Mouse (Mus musculus): Measurements from ENCODE around the gene Hs1bp3. TPM values are rescaled to one million over a fixed set of nuclear protein-coding genes. Genes with fewer than 3 reads are reported as not detected.

The Hs1bp3 gene
- polyA plus RNA-seq, 1 experiment from 2014 or later, result 21.4 TPM

GRCm38 (mm10) chr12:8343381-8343780 is 30.1 kb downstream of the Hs1bp3 start:
- Histone ChIP-seq H3K27me3 (replicated peaks) (no peaks in the 10 kb centered on the region), H3K9ac (no peak overlapping the region), H3K36me3 (no peaks in the 10 kb centered on the region), H3K4me3 (replicated peaks) (no peak overlapping the region), H3K4me1 (replicated peaks) (peaks cover 12% of the 10 kb centered on the region), H3K4me2 (replicated peaks) (no peak overlapping the region), H3K27ac (no peak overlapping the region), H3K9me3 (no peaks in the 10 kb centered on the region)
- WGBS, result 93% methylated on average over 3 of the region's 3 CpGs
- no peak for ATAC-seq

- Histone ChIP-seq H3K9ac (no peak overlapping the region), H3K27ac (peak overlapping the region; percentile 32; the same call in 1 of the 2 replicates), H3K4me3 (replicated peaks) (no peak overlapping the region), H3K4me1 (replicated peaks) (peaks cover 15% of the 10 kb centered on the region), H3K27me3 (replicated peaks) (no peaks in the 10 kb centered on the region), H3K36me3 (no peaks in the 10 kb centered on the region), H3K4me2 (replicated peaks) (no peak overlapping the region), H3K9me3 (no peaks in the 10 kb centered on the region)
- ATAC-seq, result no peak
- 59% methylated on average over 9 of the region's 9 CpGs for WGBS
Observed at GRCm38 (mm10) chr12:8344897-8345296, 31.7 kb downstream of the Hs1bp3 start.

- Histone ChIP-seq H3K27ac (no peak overlapping the region), H3K9me3 (no peaks in the 10 kb centered on the region), H3K9ac (no peak overlapping the region), H3K4me3 (replicated peaks) (no peak overlapping the region), H3K4me2 (replicated peaks) (no peak overlapping the region), H3K4me1 (replicated peaks) (0 out of 2 replicates have a peak, but pooled peaks cover 12% of the 10 kb centered on the region), H3K27me3 (replicated peaks) (no peaks in the 10 kb centered on the region), H3K36me3 (no peaks in the 10 kb centered on the region)
- WGBS, result 93% methylated on average over 5 of the region's 5 CpGs
- no peak for ATAC-seq
Observed at GRCm38 (mm10) chr12:8345539-8345938, 32.3 kb downstream of the Hs1bp3 start.

- H3K27ac ChIP-seq, result no peak overlapping the region
- 83% methylated on average over 8 of the region's 8 CpGs for WGBS
- no peak for ATAC-seq
Observed at GRCm38 (mm10) chr12:8347746-8348462, 34.7 kb downstream of the Hs1bp3 start.

GRCm38 (mm10) chr12:8348733-8349513 is 35.7 kb downstream of the Hs1bp3 start:
- Histone ChIP-seq H3K9me3 (no peaks in the 10 kb centered on the region), H3K27me3 (replicated peaks) (no peaks in the 10 kb centered on the region), H3K27ac (no peak overlapping the region), H3K4me3 (replicated peaks) (no peak overlapping the region), H3K4me1 (replicated peaks) (peaks cover 15% of the 10 kb centered on the region; the same call in 1 of the 2 replicates), H3K36me3 (no peaks in the 10 kb centered on the region), H3K4me2 (replicated peaks) (no peak overlapping the region), H3K9ac (no peak overlapping the region)
- ATAC-seq, result no peak
- WGBS, result 54% methylated on average over 9 of the region's 9 CpGs

More at GRCm38 (mm10) chr12:8347746-8348462, 34.7 kb downstream of the Hs1bp3 start:
- Histone ChIP-seq H3K4me1 (replicated peaks) (peaks cover 15% of the 10 kb centered on the region; the same call in 1 of the 2 replicates), H3K9ac (no peak overlapping the region), H3K4me2 (replicated peaks) (no peak overlapping the region), H3K4me3 (replicated peaks) (no peak overlapping the region), H3K36me3 (no peaks in the 10 kb centered on the region), H3K27me3 (replicated peaks) (no peaks in the 10 kb centered on the region), H3K9me3 (no peaks in the 10 kb centered on the region)

GRCm38 (mm10) chr12:8351025-8351903 is 38.0 kb downstream of the Hs1bp3 start:
- ATAC-seq, result peak; percentile 35; the same call in 1 of the 2 replicates
- Histone ChIP-seq H3K27me3 (replicated peaks) (no peaks in the 10 kb centered on the region), H3K9ac (no peak overlapping the region), H3K4me1 (replicated peaks) (peaks cover 15% of the 10 kb centered on the region; the same call in 1 of the 2 replicates), H3K4me3 (replicated peaks) (no peak overlapping the region), H3K27ac (no peak overlapping the region), H3K9me3 (no peaks in the 10 kb centered on the region), H3K4me2 (replicated peaks) (no peak overlapping the region), H3K36me3 (no peaks in the 10 kb centered on the region)
- 30% methylated on average over 4 of the region's 4 CpGs for WGBS

GRCm38 (mm10) chr12:8353071-8353470 is 39.8 kb downstream of the Hs1bp3 start:
- no peak overlapping the region for H3K9ac ChIP-seq
- no peak overlapping the region for H3K4me3 ChIP-seq (replicated peaks)
- 0 out of 2 replicates have a peak, but pooled peaks have one; percentile 13 for ATAC-seq
- no peaks in the 10 kb centered on the region for H3K27me3 ChIP-seq (replicated peaks)
- no peaks in the 10 kb centered on the region for H3K36me3 ChIP-seq
- WGBS, result 68% methylated on average over 4 of the region's 4 CpGs
- H3K4me2 ChIP-seq (replicated peaks), result no peak overlapping the region
- H3K4me1 ChIP-seq (replicated peaks), result peaks cover 24% of the 10 kb centered on the region
- no peaks in the 10 kb centered on the region for H3K9me3 ChIP-seq
- H3K27ac ChIP-seq, result no peak overlapping the region

GRCm38 (mm10) chr12:8354187-8354586 is 41.0 kb downstream of the Hs1bp3 start:
- Histone ChIP-seq H3K4me1 (replicated peaks) (peaks cover 25% of the 10 kb centered on the region), H3K36me3 (no peaks in the 10 kb centered on the region), H3K4me2 (replicated peaks) (no peak overlapping the region), H3K9ac (no peak overlapping the region), H3K27ac (no peak overlapping the region), H3K27me3 (replicated peaks) (no peaks in the 10 kb centered on the region), H3K4me3 (replicated peaks) (no peak overlapping the region), H3K9me3 (no peaks in the 10 kb centered on the region)
- 68% methylated on average over 1 of the region's 1 CpGs for WGBS
- no peak for ATAC-seq

- H3K27me3 ChIP-seq (replicated peaks), result no peaks in the 10 kb centered on the region
- H3K27ac ChIP-seq, result no peak overlapping the region
- no peak for ATAC-seq
- no peak overlapping the region for H3K4me3 ChIP-seq (replicated peaks)
- H3K4me2 ChIP-seq (replicated peaks), result no peak overlapping the region
- peaks cover 19% of the 10 kb centered on the region for H3K4me1 ChIP-seq (replicated peaks)
- WGBS, result 95% methylated on average over 4 of the region's 4 CpGs
- no peaks in the 10 kb centered on the region for H3K9me3 ChIP-seq
- H3K9ac ChIP-seq, result no peak overlapping the region
- no peaks in the 10 kb centered on the region for H3K36me3 ChIP-seq
Observed at GRCm38 (mm10) chr12:8355011-8355410, 41.8 kb downstream of the Hs1bp3 start.

- Histone ChIP-seq H3K4me1 (replicated peaks) (peaks cover 16% of the 10 kb centered on the region), H3K9ac (no peak overlapping the region), H3K27me3 (replicated peaks) (no peaks in the 10 kb centered on the region), H3K9me3 (no peaks in the 10 kb centered on the region), H3K4me3 (replicated peaks) (no peak overlapping the region), H3K27ac (peak overlapping the region; percentile 73), H3K4me2 (replicated peaks) (no peak overlapping the region), H3K36me3 (no peaks in the 10 kb centered on the region)
- WGBS, result 24% methylated on average over 5 of the region's 5 CpGs
- peak; percentile 85 for ATAC-seq
Observed at GRCm38 (mm10) chr12:8357449-8357848, 44.2 kb downstream of the Hs1bp3 start.

- Histone ChIP-seq H3K27ac (peak overlapping the region; percentile 73), H3K4me2 (replicated peaks) (no peak overlapping the region), H3K4me3 (replicated peaks) (no peak overlapping the region), H3K36me3 (no peaks in the 10 kb centered on the region), H3K9ac (no peak overlapping the region), H3K9me3 (no peaks in the 10 kb centered on the region), H3K27me3 (replicated peaks) (no peaks in the 10 kb centered on the region), H3K4me1 (replicated peaks) (peaks cover 16% of the 10 kb centered on the region)
- 71% methylated on average over 5 of the region's 5 CpGs for WGBS
- ATAC-seq, result no peak
Observed at GRCm38 (mm10) chr12:8358344-8358966, 45.2 kb downstream of the Hs1bp3 start.
